Mouse (Mus musculus) ES-Bruce4 (cell line): ENCODE data around the gene Gm13101. TPM values are rescaled to one million over a fixed set of nuclear protein-coding genes. Genes with fewer than 3 reads are reported as not detected.
"Not testable (repeated sequence)": the region's sequence is repeated elsewhere in the genome, so short reads cannot be mapped to it uniquely, and the experiment has no call there.

Experiments
- H3K27ac ChIP-seq: 2 replicates; pipeline ENCODE4 v1.5.1; 2012; ENCODE audit warnings: low read length, inconsistent platforms; ENCODE audit not compliant: insufficient read depth
- H3K27me3 ChIP-seq: 2 replicates; pipeline ENCODE4 v1.6.1; 2012; ENCODE audit warnings: mild to moderate bottlenecking, low read length, inconsistent platforms; ENCODE audit not compliant: control insufficient read depth, poor library complexity, insufficient read depth, severe bottlenecking
- H3K36me3 ChIP-seq: 2 replicates; pipeline ENCODE4 v1.6.1; 2012; ENCODE audit warnings: inconsistent platforms, mild to moderate bottlenecking, low read length, moderate library complexity; ENCODE audit not compliant: control insufficient read depth, poor library complexity, insufficient read depth, severe bottlenecking
- H3K4me1 ChIP-seq: one replicate; pipeline ENCODE4 v1.8.1; 2011; ENCODE audit warnings: low read length; ENCODE audit not compliant: control insufficient read depth, insufficient read depth
- H3K4me3 ChIP-seq: 2 replicates; pipeline ENCODE4 v1.5.1; 2011; ENCODE audit warnings: low read depth, mild to moderate bottlenecking, low read length
- H3K9ac ChIP-seq: 2 replicates; pipeline ENCODE4 v1.6.1; 2012; ENCODE audit warnings: low read depth, mild to moderate bottlenecking, inconsistent platforms; ENCODE audit not compliant: poor library complexity, severe bottlenecking
- H3K9me3 ChIP-seq: replicated peaks from 2 replicates; pipeline ENCODE4 v1.6.1; 2012; ENCODE audit warnings: mild to moderate bottlenecking, low read length, inconsistent platforms; ENCODE audit not compliant: control insufficient read depth, poor library complexity, insufficient read depth, severe bottlenecking
- polyA plus RNA-seq: library from polyadenylated mRNA; stranded (reverse); fragments of >200 nt; gene quantifications from 2 replicates; pipeline ENCODE4 v1.2.4, GENCODE M21; 2011; ENCODE audit warnings: low read depth; ENCODE audit not compliant: missing spikeins, insufficient read depth, insufficient read length

The Gm13101 gene
- not detected in 2 replicates for polyA plus RNA-seq

DNA sequence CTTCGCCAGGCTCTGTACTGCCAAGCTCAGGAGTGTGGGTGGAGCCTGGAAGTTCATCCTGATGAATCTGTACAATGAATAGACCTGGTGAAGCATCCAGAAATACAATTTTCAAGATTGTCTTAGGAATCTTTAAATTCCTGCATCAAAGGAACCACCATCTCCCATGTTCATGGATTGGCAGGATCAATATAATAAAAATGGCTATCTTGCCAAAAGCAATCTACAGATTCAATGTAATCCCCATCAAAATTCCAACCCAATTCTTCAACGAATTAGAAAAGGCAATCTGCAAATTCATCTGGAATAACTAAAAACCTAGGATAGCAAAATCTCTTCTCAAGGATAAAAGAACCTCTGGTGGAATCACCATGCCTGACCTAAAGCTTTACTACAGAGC, at the start of gene Gm13101:
Gene Gm13101 (minus strand): TSS at position 101 of the 400 bp plus-strand sequence.
- H3K4me1 ChIP-seq, H3K27me3 ChIP-seq, H3K9me3 ChIP-seq, H3K4me3 ChIP-seq, H3K9ac ChIP-seq, H3K36me3 ChIP-seq, H3K27ac ChIP-seq: not testable (repeated sequence)

GRCm38 (mm10) chr4:143994269-143994668, 27.5 kb upstream of the Gm13101 start, which contains the start of gene Pramef17:
Pramef17 (minus strand) TSS chr4:143994369.
- not testable (repeated sequence) for H3K4me3 ChIP-seq, H3K27ac ChIP-seq, H3K9me3 ChIP-seq, H3K9ac ChIP-seq, H3K4me1 ChIP-seq, H3K27me3 ChIP-seq, H3K36me3 ChIP-seq

GRCm38 (mm10) chr4:143988126-143988525, 21.4 kb upstream of the Gm13101 start:
- H3K36me3 ChIP-seq, H3K9ac ChIP-seq, H3K27ac ChIP-seq: not testable (repeated sequence)

GRCm38 (mm10) chr4:143987475-143987941, 20.8 kb upstream of the Gm13101 start:
- not testable (repeated sequence) for H3K27me3 ChIP-seq, H3K27ac ChIP-seq, H3K36me3 ChIP-seq, H3K9ac ChIP-seq, H3K9me3 ChIP-seq, H3K4me3 ChIP-seq, H3K4me1 ChIP-seq

More at GRCm38 (mm10) chr4:143988126-143988525, 21.4 kb upstream of the Gm13101 start:
- not testable (repeated sequence) for H3K4me1 ChIP-seq, H3K4me3 ChIP-seq, H3K9me3 ChIP-seq, H3K27me3 ChIP-seq

DNA sequence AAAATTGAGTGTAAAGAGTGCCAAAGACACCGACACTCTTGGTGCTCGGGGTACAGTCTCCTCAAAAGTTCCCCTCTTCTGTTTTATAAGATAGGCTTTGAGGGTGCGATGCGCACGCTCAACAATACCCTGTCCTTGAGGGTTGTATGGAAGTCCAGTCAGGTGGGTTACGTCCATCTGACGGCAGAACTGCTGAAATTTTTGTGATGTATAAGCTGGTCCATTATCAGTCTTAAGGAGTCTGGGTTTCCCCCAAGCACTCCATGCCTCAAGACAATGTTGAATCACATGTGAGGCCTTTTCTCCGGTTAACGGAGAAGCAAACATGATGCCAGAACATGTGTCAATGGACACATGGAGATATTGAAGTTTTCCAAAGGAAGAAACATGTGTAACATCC, 19.0 kb upstream of the Gm13101 start:
- not testable (repeated sequence) for H3K4me3 ChIP-seq, H3K27me3 ChIP-seq, H3K9me3 ChIP-seq, H3K36me3 ChIP-seq, H3K9ac ChIP-seq, H3K4me1 ChIP-seq, H3K27ac ChIP-seq

DNA sequence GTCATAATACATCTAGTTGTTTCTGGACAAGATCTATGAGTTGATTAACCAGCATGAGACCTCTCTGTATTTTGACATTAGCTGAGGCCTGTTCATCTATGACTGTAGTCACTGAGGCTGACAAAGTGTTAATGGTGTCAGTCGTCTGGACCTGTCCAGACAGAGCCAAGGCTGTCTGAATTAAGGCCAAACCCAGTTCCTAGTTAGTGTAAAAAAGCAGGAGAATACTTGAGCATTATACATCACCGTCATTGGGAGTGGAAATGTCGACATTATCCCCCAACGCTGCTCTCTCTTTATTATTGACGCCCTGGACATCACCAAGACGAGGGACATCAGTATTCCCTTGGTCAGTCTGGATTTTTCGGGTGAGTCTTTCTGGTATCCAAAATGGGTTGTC, 18.4 kb upstream of the Gm13101 start:
- H3K4me3 ChIP-seq, H3K27ac ChIP-seq, H3K4me1 ChIP-seq, H3K27me3 ChIP-seq, H3K36me3 ChIP-seq, H3K9ac ChIP-seq, H3K9me3 ChIP-seq: not testable (repeated sequence)

GRCm38 (mm10) chr4:143983446-143983845, 16.7 kb upstream of the Gm13101 start:
- not testable (repeated sequence) for H3K4me1 ChIP-seq, H3K4me3 ChIP-seq, H3K36me3 ChIP-seq, H3K9ac ChIP-seq, H3K27me3 ChIP-seq, H3K9me3 ChIP-seq, H3K27ac ChIP-seq

DNA sequence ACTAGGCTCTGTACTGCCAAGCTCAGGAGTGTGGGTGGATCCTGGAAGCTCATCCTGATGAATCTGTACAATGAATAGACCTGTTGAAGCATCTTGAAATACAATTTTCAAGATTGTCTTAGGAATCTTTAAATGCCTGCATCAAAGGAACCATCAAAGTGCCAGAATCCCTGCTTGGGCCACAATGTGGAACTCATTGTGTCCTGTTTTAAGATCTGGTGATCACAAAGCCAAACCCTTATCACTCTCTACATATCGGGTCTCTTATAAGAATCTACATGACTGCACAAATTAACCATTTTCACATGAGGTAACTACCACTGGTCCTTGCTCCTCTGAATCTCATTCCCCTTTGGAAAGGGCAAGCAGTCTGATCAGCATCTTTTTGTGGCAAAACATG, 15.8 kb downstream of the Gm13101 start, which contains the start of gene Pramef25:
Gene Pramef25 (minus strand): TSS at position 101 of the 400 bp plus-strand sequence.
- not testable (repeated sequence) for H3K27me3 ChIP-seq, H3K4me1 ChIP-seq, H3K27ac ChIP-seq, H3K4me3 ChIP-seq, H3K9me3 ChIP-seq, H3K36me3 ChIP-seq, H3K9ac ChIP-seq
